Mouse (Mus musculus) bone marrow macrophage, adult 2 months (primary cell): ENCODE data around the gene Wrap73. TPM values are rescaled to one million over a fixed set of nuclear protein-coding genes. Genes with fewer than 3 reads are reported as not detected.

Source experiments
- H3K27ac ChIP-seq: 2 replicates; pipeline ENCODE4 v1.5.1; 2012; ENCODE audit warnings: low read depth, low read length; ENCODE audit not compliant: insufficient read depth
- H3K4me1 ChIP-seq: 2 replicates; pipeline ENCODE4 v1.6.1; 2012; ENCODE audit warnings: low read length; ENCODE audit not compliant: control insufficient read depth, insufficient read depth
- H3K4me3 ChIP-seq: 2 replicates; pipeline ENCODE4 v1.5.1; 2012; ENCODE audit warnings: mild to moderate bottlenecking, low read length, moderate library complexity; ENCODE audit not compliant: insufficient read depth
- CTCF ChIP-seq: IDR thresholded peaks from 2 replicates; pipeline ENCODE4 v1.5.1; 2012; ENCODE audit warnings: low read depth, mild to moderate bottlenecking, low read length, moderate library complexity
- POLR2A ChIP-seq: IDR thresholded peaks from 2 replicates; pipeline ENCODE4 v1.6.1; 2012; ENCODE audit warnings: mild to moderate bottlenecking, low read depth, low read length, borderline replicate concordance
- polyA plus RNA-seq: library from polyadenylated mRNA; stranded (reverse); fragments of >200 nt; gene quantifications from 2 replicates; pipeline ENCODE4 v1.2.4, GENCODE M21; 2012; ENCODE audit not compliant: missing spikeins, insufficient read depth, insufficient read length

The Wrap73 gene
- polyA plus RNA-seq, 1 experiment = 10.0 TPM

- H3K4me3 ChIP-seq = no peak overlapping the region
- no peak overlapping the region for H3K27ac ChIP-seq
- TF ChIP-seq CTCF (no peak), POLR2A (no peak)
- H3K4me1 ChIP-seq = no peaks in the 10 kb centered on the region
Measured at GRCm38 (mm10) chr4:154171931-154172604, 29.9 kb downstream of the Wrap73 start.

- TF ChIP-seq POLR2A (no peak), CTCF (no peak)
- H3K4me1 ChIP-seq = no peaks in the 10 kb centered on the region
- H3K27ac ChIP-seq = no peak overlapping the region
- no peak overlapping the region for H3K4me3 ChIP-seq
Measured at GRCm38 (mm10) chr4:154177257-154177656, 35.1 kb downstream of the Wrap73 start.

- no peak for TF ChIP-seq POLR2A
- TF ChIP-seq CTCF = no peak
Measured at GRCm38 (mm10) chr4:154181001-154181400, 38.8 kb downstream of the Wrap73 start.

GRCm38 (mm10) chr4:154183566-154183965 is 41.4 kb downstream of the Wrap73 start:
- no peak overlapping the region for H3K4me3 ChIP-seq
- no peak overlapping the region for H3K27ac ChIP-seq
- H3K4me1 ChIP-seq = peaks cover 4% of the 10 kb centered on the region
- no peak for TF ChIP-seq POLR2A
- TF ChIP-seq CTCF = no peak

More at GRCm38 (mm10) chr4:154181001-154181400, 38.8 kb downstream of the Wrap73 start:
- no peaks in the 10 kb centered on the region for H3K4me1 ChIP-seq
- no peak overlapping the region for H3K4me3 ChIP-seq
- no peak overlapping the region for H3K27ac ChIP-seq

GRCm38 (mm10) chr4:154185001-154185400 is 42.8 kb downstream of the Wrap73 start:
- no peak overlapping the region for H3K27ac ChIP-seq
- H3K4me3 ChIP-seq = no peak overlapping the region
- peaks cover 11% of the 10 kb centered on the region for H3K4me1 ChIP-seq
- TF ChIP-seq CTCF = no peak
- no peak for TF ChIP-seq POLR2A

GRCm38 (mm10) chr4:154186002-154186537 is 43.9 kb downstream of the Wrap73 start:
- Histone ChIP-seq H3K27ac (no peak overlapping the region), H3K4me3 (no peak overlapping the region), H3K4me1 (peaks cover 11% of the 10 kb centered on the region)
- no peak for TF ChIP-seq CTCF
- no peak for TF ChIP-seq POLR2A

- H3K4me1 ChIP-seq = peaks cover 11% of the 10 kb centered on the region
- no peak overlapping the region for H3K4me3 ChIP-seq
- H3K27ac ChIP-seq = no peak overlapping the region
- TF ChIP-seq CTCF = no peak
- no peak for TF ChIP-seq POLR2A
Measured at GRCm38 (mm10) chr4:154188948-154189347, 46.8 kb downstream of the Wrap73 start.

GRCm38 (mm10) chr4:154197961-154198360 is 55.8 kb downstream of the Wrap73 start:
- no peak for TF ChIP-seq POLR2A
- TF ChIP-seq CTCF = no peak
- Histone ChIP-seq H3K4me3 (no peak overlapping the region), H3K27ac (no peak overlapping the region), H3K4me1 (no peaks in the 10 kb centered on the region)

- H3K4me3 ChIP-seq = no peak overlapping the region
- no peak overlapping the region for H3K27ac ChIP-seq
- H3K4me1 ChIP-seq = no peaks in the 10 kb centered on the region
- no peak for TF ChIP-seq POLR2A
- no peak for TF ChIP-seq CTCF
Measured at GRCm38 (mm10) chr4:154198377-154198961, 56.3 kb downstream of the Wrap73 start.

GRCm38 (mm10) chr4:154201511-154201910 is 59.3 kb downstream of the Wrap73 start:
- Histone ChIP-seq H3K4me3 (no peak overlapping the region), H3K4me1 (no peaks in the 10 kb centered on the region), H3K27ac (no peak overlapping the region)
- TF ChIP-seq POLR2A (no peak), CTCF (no peak)

GRCm38 (mm10) chr4:154204532-154204931 is 62.4 kb downstream of the Wrap73 start:
- Histone ChIP-seq H3K4me3 (no peak overlapping the region), H3K4me1 (no peaks in the 10 kb centered on the region), H3K27ac (no peak overlapping the region)
- TF ChIP-seq CTCF = no peak
- no peak for TF ChIP-seq POLR2A
